Mouse (Mus musculus) intestine, embryonic 16.5 days (tissue): Measurements from ENCODE around the gene Cd40. TPM values are rescaled to one million over a fixed set of nuclear protein-coding genes. Genes with fewer than 3 reads are reported as not detected.

Experiments used
- ATAC-seq: fragments of 200-750 bp; cut with Nextera tagmentation; 2 replicates; pipeline ENCODE4 v1.8.0; 2017; ENCODE audit warnings: moderate TSS enrichment, moderate library complexity
- H3K27ac ChIP-seq: fragments of 300-500 bp; sonication (generic); 2 replicates; pipeline ENCODE4 v1.5.1; 2014; ENCODE audit warnings: mild to moderate bottlenecking, low read length
- H3K27me3 ChIP-seq: fragments of 300-500 bp; sonication (generic); replicated peaks from 2 replicates; pipeline ENCODE4 v1.6.1; 2014; ENCODE audit warnings: low read length, control low read depth, mixed read lengths; ENCODE audit not compliant: control insufficient read depth, insufficient read depth
- H3K36me3 ChIP-seq: fragments of 300-500 bp; sonication (generic); 2 replicates; pipeline ENCODE4 v1.6.1; 2014; ENCODE audit warnings: low read length, control low read depth; ENCODE audit not compliant: control insufficient read depth, insufficient read depth
- H3K4me1 ChIP-seq: fragments of 300-500 bp; sonication (generic); 2 replicates; pipeline ENCODE4 v1.6.1; 2014; ENCODE audit warnings: low read length, control low read depth, mixed read lengths; ENCODE audit not compliant: control insufficient read depth, insufficient read depth
- H3K4me2 ChIP-seq: fragments of 300-500 bp; sonication (generic); 2 replicates; pipeline ENCODE4 v1.6.1; 2014; ENCODE audit warnings: low read depth, low read length, control low read depth
- H3K4me3 ChIP-seq: fragments of 300-500 bp; sonication (generic); 2 replicates; pipeline ENCODE4 v1.5.1; 2014; ENCODE audit warnings: mild to moderate bottlenecking, low read length
- H3K9ac ChIP-seq: fragments of 300-500 bp; sonication (generic); 2 replicates; pipeline ENCODE4 v1.6.1; 2014; ENCODE audit warnings: low read depth, low read length
- H3K9me3 ChIP-seq: fragments of 300-500 bp; sonication (generic); 2 replicates; pipeline ENCODE4 v1.6.1; 2016; ENCODE audit warnings: low read length, control low read depth; ENCODE audit not compliant: control insufficient read depth
- WGBS: fragments of 180-500 bp; shearing (Covaris S2); extraction: QIAGEN DNeasy Blood & Tissue Kit; methylation state at CpG from one replicate; pipeline ENCODE4 v1.1.7; 2014; 5-methylcytosine and 5-hydroxymethylcytosine counted together
- polyA plus RNA-seq: library from polyadenylated mRNA; unstranded; fragments of >200 nt; fragmentation: Nextera tagmentation; extraction: Ambion mirVana; gene quantifications from 2 replicates; pipeline ENCODE4 v1.2.1, GENCODE M21; 2015

Gene Cd40
- polyA plus RNA-seq, 1 experiment from 2014 or later = 7.6 TPM

- Histone ChIP-seq H3K4me3 (no peak overlapping the region), H3K9me3 (no peaks in the 10 kb centered on the region), H3K36me3 (no peaks in the 10 kb centered on the region), H3K27ac (no peak overlapping the region), H3K27me3 (peaks cover 58% of the 10 kb centered on the region), H3K9ac (no peak overlapping the region), H3K4me2 (no peak overlapping the region), H3K4me1 (no peaks in the 10 kb centered on the region)
- ATAC-seq = no peak
- 25% methylated on average over 18 of the region's 18 CpGs for WGBS
These were observed 51.2 kb downstream of the Cd40 start for GRCm38 (mm10) chr2:165106585-165106984.

DNA sequence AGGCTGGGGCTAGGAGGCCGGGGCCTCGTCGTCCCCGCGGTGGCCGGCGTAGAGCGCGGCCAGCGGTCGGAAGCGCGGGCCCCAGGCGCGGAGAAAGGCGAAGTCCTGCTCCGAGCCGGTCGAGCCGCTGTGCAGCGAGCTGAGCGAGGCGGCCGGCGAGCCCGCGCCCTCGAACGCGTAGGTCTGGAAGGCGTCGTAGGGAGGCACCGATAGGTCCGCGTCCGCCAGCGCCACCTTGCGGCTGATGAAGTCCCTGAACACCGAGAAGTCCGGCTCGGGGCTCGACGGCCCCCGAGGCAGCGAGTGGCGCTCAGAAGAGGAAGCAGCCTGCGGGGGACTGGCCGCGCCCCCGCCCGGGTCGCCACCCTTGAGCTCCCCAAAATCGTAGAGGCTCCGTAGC lies 56.7 kb downstream of the Cd40 start:
- Histone ChIP-seq H3K4me3 (no peak overlapping the region), H3K4me1 (peaks cover 5% of the 10 kb centered on the region; the same call in 1 of the 2 replicates), H3K4me2 (peak overlapping the region; percentile 27; the same call in 1 of the 2 replicates), H3K27ac (no peak overlapping the region), H3K9ac (no peak overlapping the region), H3K27me3 (peaks cover 88% of the 10 kb centered on the region), H3K36me3 (no peaks in the 10 kb centered on the region), H3K9me3 (no peaks in the 10 kb centered on the region)
- under 1% methylated on average over 54 of the region's 54 CpGs for WGBS
- peak; percentile 82 for ATAC-seq

DNA sequence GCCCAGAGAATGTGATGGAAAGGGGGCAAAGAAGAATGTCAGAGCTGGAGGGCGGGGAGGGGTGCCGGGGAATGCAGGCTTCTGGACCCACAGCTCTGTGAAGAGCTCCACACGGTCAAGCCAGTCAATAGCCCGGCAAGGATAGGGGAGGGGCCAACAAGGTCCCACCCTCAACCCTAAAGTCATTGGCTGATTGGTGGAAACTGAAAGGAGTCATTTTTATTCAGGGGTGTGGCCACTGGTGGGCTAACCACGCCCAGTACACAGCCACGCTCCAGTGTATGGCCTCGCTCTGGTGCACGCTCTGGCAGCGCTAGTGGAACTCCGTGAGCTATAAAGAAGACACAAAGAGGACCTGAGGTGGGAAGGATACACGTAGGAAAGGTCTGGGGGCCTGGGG lies 58.3 kb downstream of the Cd40 start:
- Histone ChIP-seq H3K4me1 (peaks cover 5% of the 10 kb centered on the region; the same call in 1 of the 2 replicates), H3K36me3 (no peaks in the 10 kb centered on the region), H3K27ac (no peak overlapping the region), H3K4me3 (no peak overlapping the region), H3K4me2 (no peak overlapping the region), H3K9me3 (no peaks in the 10 kb centered on the region), H3K27me3 (peaks cover 89% of the 10 kb centered on the region), H3K9ac (no peak overlapping the region)
- peak; percentile 39; the same call in 1 of the 2 replicates for ATAC-seq
- WGBS = 22% methylated on average over 11 of the region's 11 CpGs

GRCm38 (mm10) chr2:165120765-165121164 lies 65.3 kb downstream of the Cd40 start:
- no peak overlapping the region for H3K27ac ChIP-seq
- H3K4me2 ChIP-seq = no peak overlapping the region
- H3K27me3 ChIP-seq = peaks cover 45% of the 10 kb centered on the region
- H3K4me3 ChIP-seq = no peak overlapping the region
- 0 out of 2 replicates have a peak, but pooled peaks cover 4% of the 10 kb centered on the region for H3K4me1 ChIP-seq
- WGBS = 70% methylated on average over 9 of the region's 9 CpGs
- no peak overlapping the region for H3K9ac ChIP-seq
- ATAC-seq = no peak
- H3K9me3 ChIP-seq = no peaks in the 10 kb centered on the region
- no peaks in the 10 kb centered on the region for H3K36me3 ChIP-seq

DNA sequence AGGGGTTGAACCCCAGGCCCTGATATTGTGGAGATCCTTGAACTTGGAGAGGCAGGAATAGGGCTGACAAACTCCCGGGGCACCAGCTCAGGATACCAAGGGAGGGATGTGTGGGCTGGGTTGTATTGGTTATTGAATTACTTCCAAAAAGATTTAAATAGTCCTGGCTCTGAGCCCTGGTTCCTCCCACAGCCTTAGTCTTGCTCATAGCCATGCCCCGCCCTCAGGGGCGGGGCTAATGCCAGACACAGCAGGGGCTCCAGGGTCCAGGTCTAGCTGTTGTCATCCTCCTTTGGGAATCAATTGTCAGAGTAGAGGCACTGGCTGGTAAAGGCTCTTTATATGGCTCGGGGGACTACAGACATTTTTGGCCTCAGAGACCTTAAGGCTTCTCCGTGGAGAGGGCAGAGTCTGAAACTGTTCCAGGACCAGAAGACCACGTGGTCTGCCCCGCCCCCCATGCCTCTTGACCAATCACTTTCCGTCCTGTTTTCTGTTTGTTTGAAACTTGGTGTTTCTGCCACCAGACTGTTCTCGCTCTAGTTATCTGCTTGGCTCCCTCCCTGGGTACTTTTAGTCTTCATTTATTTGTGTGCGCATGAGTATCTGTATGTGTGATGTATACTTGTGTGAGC lies 65.9 kb downstream of the Cd40 start:
- Histone ChIP-seq H3K9me3 (no peaks in the 10 kb centered on the region), H3K4me3 (no peak overlapping the region), H3K9ac (no peak overlapping the region), H3K36me3 (no peaks in the 10 kb centered on the region), H3K4me2 (no peak overlapping the region), H3K27ac (no peak overlapping the region), H3K4me1 (0 out of 2 replicates have a peak, but pooled peaks cover 4% of the 10 kb centered on the region), H3K27me3 (peaks cover 39% of the 10 kb centered on the region)
- ATAC-seq = no peak
- WGBS = 29% methylated on average over 10 of the region's 10 CpGs

Other genes starting within 250 kb of the Cd40 start
- gene Zswim1, start 232.9 kb upstream of the Cd40 start, polyA plus RNA-seq = 11.7 and 13.4 TPM in 2 replicates
- not detected in 2 replicates for gene Spata25, start 227.1 kb upstream of the Cd40 start, polyA plus RNA-seq
- 418 and 551 TPM in 2 replicates for gene Ctsa, start 222.8 kb upstream of the Cd40 start, polyA plus RNA-seq
- gene Neurl2, start 222.2 kb upstream of the Cd40 start, polyA plus RNA-seq = 6.1 and 7.5 TPM in 2 replicates
- gene Pltp, start 197.9 kb upstream of the Cd40 start, polyA plus RNA-seq = 31.4 and 31.5 TPM in 2 replicates
- 57.9 and 64.0 TPM in 2 replicates for gene Pcif1, start 176.3 kb upstream of the Cd40 start, polyA plus RNA-seq
- gene Zfp335, start 143.9 kb upstream of the Cd40 start, polyA plus RNA-seq = 9.6 and 10.5 TPM in 2 replicates
- 7.6 and 9.3 TPM in 2 replicates for gene Mmp9, start 114.8 kb upstream of the Cd40 start, polyA plus RNA-seq
- 0.23 and 0.32 TPM in 2 replicates for gene Slc12a5, start 94.8 kb upstream of the Cd40 start, polyA plus RNA-seq
- gene Ncoa5, start 20.8 kb upstream of the Cd40 start, polyA plus RNA-seq = 41.4 and 42.4 TPM in 2 replicates
- gene 1700025C18Rik, start 35.1 kb downstream of the Cd40 start, polyA plus RNA-seq = not detected in 2 replicates
- 0.40 and 0.50 TPM in 2 replicates for gene Cdh22, start 179.2 kb downstream of the Cd40 start, polyA plus RNA-seq
- gene Slc35c2, start 232.2 kb downstream of the Cd40 start, polyA plus RNA-seq = 135 and 154 TPM in 2 replicates